Mouse (Mus musculus) lung, postnatal 0 days (tissue): ENCODE results near the gene Rnls.

Source experiments
- CTCF ChIP-seq: IDR thresholded peaks from 2 replicates; pipeline ENCODE4 v1.5.1; 2016; ENCODE audit warnings: antibody characterized with exemption, mild to moderate bottlenecking
- EP300 ChIP-seq: IDR thresholded peaks from 2 replicates; pipeline ENCODE4 v1.6.1; 2016; ENCODE audit warnings: antibody characterized with exemption, mild to moderate bottlenecking, control low read depth

DNA sequence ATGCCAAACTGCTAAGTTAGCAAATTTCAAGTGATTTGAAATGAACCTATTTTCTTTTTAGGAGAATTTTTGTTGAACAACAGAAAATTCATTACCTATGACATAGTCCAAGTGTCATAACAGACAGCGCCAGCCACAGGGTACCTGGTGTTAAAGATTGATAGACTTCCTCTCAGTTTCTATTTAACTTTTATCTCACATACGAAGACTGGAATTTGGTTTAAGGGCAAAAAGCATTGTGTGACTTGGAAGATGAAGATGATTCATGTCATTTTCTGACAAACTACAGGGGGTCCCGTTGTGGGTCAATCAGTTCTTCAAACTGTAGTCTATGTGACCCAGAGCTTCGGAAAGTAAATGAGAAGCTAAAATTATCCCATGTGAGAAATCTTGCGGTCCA, 254.8 kb downstream of the Rnls start:
- TF ChIP-seq CTCF (no peak), EP300 (no peak)
